Mouse (Mus musculus) embryo, embryonic 10 days (tissue): ENCODE measurements around the gene Samd5.

ENCODE experiments used
- DNase-seq: peaks from one replicate; pipeline ENCODE4 v3.0.0-alpha.2; 2015; ENCODE audit warnings: low spot score

Gene Samd5

DNA sequence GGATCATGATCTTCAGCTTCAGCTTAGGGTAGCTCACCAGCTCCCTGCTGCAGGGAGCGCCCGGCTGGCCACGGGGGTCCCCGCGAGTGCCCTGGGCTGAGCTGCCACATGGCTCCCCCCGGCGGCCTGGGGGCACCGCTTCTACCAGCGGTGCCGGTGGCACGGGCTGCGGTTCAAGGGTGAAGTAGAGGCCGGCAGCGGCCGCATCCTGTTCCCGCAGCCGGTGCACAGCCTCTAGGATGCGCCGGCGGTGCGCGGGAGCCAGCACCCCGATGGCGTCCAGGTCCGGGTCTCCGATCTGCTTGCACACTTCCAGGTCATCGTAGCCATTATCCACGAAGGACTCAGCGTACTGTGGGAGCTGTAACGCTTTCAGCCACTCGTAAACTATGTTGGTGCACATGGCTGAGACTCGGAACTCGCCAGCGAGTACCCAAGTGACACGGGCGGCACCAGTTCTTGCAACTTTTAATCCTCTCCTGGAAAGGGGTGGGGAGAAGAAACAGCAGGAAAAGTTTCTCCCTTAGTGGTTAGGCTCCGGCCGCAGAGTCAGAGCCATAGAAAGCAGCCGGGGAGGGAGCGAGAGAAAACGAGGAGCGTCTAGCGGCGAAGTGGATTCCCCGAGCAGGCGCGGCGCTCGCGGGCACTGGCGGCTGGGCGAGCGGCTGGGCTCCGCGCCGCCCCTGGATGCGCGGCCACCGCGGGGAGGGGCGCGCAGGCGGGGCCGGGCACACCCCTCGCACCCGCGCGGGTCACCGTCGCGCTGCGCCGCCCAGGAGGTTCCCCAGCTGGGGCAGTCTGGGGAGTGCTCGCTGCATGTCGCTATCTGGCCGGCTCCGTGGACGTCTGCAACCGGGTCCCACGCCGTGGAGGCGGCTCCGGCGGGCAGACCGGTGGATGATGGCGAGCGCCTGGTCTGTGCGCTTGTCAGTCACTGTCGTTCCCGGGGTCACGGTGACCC, at the start of gene Samd5:
Gene Samd5, minus strand, starts transcription at position 648 of the 961 bp plus-strand sequence.
- DNase-seq: peak; percentile 62

DNA sequence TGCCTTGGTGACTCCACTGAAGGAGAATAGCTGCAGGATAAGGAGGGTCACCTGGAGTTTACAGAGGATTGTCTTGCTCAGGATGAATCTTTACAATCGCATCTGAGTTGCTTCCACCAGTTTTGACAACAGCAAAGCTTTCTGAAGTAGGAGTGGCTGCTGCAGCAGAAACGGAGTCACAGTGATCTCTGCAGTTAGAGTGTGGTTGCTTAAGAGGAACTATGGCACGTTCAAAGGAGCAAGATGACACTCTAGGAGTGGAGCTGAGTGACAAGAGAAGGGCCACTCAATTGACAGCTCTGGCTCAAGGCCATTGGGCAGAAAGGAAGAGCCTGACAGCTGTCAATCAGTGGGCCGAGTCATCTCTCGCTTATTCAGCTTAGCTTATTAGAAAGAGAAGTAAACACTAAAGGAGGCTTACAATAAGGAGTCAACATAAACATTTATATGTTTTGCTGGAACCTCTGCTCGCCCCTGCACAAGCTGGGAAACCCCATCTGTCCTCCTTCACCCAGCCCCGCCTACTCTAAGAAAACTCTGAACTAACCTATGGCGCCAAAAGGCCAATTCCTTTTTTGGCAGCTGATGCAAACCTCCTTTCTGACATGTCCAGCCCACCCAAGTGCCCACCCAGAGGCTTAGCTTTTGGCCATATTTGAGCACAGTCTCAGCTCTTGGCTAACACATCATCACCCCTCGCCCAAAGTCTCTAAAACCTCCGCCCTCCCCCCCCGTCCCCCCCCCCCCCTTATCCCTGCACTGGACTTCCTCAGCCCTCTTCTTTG, 47.7 kb upstream of the Samd5 start:
- DNase-seq: no peak

DNA sequence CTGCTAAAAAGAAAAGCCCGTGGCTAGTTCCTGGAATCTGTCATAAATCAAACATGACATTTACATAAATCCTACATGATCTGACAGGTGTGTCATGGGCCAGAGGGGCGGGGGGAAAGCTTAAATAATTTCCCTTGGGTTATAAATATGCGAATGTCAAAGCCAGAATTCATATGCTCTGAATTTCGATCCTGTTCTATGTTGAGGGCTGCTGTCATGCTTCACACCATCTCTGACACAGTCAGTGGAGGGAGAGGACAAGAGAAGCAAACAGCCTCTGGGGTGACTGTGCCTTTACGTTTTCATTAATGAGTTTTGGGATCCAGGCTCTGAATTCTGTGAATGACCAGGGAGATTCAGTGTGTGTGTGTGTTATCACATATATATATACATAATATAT, 45.0 kb upstream of the Samd5 start:
- DNase-seq: no peak

DNA sequence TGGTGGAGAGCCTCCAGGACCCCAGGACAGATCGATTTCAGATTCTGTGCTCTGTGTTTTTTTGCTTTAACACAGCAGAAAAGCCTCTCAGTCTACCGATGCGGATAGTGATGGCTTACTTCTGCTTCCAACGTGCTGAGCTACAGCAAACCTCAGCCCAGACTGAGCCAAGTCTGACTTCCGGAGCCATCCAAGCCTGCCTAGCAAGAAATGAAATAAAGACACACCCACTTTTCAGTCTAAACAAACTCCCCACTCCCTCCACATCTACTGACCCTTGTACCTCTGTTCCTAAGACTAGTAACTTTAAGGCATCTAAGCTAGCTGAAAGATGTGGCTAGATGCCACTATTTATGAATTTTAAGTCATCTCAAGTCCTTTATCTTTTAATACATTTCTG, 43.1 kb upstream of the Samd5 start:
- no peak for DNase-seq

DNA sequence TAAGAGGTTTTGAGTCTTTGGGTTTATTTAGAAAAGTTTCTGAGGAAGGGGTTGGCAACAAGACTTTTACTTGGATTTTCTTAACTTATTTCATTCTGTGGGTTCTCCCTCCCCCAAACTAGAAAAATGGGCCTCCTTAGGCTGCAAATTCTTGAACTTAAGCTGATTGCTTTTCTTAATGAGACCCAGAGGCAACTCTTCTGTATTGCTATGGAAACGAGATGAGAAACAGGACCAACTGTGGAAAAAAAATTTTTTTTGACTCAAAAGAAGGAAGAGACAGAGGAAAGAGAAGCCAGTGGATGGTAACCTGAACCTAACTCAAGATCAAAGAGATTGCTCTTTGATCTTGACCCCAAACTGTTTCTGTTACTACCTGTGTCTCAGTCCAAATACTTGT, 29.9 kb upstream of the Samd5 start:
- no peak for DNase-seq

DNA sequence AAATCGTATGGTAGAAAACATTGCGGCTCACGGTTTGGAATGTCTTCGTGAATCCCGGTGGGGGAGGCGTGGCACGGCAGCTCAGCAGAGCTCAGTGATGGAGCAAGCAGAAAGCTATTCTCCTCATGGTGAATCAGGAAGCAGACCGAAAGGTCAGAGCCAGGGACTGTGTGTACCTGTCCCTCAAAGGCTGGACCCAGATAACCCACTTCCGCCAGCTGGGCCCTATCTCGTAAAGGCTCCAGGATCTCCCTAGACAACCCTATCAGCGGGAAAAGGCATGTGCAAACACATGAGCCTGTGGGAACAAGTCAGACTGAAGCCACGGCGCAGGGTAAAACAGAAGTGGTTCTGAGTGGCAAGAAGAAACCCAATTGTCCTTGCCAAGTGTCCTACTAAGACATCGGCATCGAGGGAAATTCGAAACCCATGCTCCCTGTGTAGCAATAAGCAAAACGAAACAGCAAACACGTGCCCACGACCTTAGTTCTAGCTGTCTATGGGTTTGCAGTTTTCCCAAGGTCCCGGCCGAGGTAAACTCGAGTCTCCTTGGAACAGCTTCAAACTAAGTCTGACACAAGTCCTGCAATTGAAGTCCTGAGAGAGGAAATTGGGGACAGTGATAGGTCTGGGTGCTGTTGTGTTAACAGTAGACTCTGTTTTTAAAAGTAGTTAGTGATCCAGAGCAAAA, 24.2 kb upstream of the Samd5 start:
- no peak for DNase-seq

DNA sequence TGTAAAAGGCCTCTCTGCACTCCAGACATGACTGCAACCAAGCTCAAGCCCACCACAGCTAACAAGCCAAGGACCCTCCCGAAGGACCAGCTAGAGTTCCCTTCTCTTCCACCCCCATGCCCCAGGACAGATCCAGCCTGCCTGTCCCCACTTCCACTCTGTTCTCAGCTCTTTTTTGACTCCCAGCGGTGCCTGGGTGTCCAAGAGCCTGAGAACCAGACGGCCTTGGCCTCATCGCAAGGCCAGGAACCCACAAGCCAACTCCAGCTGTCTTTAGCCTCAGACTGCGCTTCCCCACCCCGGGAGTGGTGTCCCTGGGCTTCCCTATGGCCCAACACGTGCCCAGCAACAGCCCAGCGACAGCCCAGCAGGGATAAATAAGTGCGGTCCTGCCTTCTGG, 23.1 kb upstream of the Samd5 start:
- DNase-seq: no peak

DNA sequence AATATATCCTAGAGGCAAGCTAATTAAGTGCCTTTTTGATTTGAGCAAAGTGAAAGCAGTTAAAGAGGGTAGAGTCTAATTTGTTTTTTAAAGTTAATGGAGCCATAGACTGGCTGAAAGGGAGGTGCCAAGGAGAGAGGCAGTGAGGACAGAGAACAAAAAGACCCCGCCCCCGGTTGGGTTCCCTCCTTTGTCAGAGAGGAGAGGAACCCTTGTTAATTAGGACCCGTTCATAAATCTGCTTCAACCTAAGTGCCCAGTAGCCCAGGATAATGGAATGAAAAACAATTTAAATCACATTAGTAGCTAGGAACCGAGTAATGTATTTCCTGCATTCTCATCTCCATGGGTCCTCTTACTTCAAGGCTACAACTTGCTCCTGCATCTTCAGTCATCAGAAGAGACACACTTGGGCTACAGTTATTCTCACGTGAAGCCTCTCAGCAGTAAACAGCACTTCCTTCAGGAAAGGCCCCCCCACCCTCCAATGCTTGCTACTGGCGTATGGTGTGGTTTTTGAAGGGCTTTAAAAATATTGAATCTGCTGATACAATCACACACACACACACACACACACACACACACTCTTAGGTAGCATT, 21.6 kb upstream of the Samd5 start:
- DNase-seq: no peak

DNA sequence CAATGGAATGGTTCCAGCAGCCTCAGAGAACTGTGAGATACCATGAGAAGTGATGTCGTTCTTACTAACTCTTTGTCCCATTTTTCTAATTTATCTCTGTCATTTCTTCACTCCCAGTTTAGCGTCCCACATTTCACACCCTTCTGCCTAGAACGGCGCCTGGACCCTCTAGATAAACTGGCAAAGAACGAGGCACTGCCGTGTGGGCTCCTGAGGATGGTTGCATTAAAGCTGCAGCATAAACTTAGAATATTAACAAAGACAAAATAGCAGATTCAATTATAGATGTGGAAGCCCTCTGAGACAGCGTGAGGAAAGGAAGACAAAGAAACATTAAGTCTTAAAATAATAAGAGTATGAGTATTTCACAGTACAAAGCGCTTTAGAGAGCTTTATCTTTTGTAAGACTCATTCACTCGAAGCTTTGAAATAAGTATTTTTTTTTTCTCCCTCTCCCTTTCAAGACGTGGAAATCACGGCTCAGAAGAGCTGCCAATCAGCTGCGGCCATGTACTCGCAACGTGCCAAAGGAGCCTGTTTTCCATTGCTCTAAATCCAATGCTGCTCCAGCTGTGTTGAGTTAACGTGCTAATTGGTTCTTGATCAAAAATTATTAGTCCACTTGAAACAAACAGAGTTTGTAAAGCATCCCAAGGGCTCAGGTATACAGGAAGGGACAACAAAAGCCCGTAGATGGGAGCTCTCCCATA, 19.1 kb upstream of the Samd5 start:
- DNase-seq: no peak

DNA sequence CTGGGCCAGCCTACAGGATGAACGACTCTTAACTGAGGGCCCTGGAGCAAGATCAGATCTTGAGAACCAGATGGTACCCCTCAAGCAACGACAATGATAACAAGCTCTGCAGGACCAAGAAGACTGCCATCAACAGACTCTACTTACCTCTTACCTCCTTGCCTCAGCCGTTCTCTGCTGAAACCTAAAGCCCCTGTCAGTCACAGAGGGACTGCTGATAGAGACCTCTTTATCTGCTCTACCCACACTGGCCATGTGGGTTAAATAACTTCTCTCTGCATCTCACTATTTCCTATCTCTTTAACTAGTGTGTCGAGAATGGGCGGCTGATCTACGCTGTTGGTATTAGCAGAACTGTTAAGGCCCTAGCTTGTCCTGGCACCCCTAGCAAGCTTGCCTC, 5.9 kb upstream of the Samd5 start:
- DNase-seq: no peak

DNA sequence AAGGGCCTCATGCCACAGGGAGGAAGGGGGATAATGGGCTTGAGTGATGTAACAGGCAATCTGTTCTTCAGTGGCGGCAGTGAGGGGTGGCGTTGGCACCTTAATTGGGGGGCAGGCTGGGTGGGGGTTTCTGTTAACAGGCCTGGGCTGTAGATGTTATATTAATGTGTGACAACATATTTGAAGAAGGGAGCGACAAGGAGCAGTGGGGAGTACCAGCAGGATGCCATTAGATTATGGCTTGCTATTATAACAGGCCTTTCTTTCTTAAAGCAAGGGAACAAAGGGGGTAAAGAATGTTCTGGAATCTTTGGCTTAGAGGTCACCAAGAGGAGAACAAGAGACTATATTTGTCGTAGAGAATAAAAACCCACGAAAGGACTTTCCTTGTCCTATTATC, 4.9 kb upstream of the Samd5 start:
- no peak for DNase-seq

DNA sequence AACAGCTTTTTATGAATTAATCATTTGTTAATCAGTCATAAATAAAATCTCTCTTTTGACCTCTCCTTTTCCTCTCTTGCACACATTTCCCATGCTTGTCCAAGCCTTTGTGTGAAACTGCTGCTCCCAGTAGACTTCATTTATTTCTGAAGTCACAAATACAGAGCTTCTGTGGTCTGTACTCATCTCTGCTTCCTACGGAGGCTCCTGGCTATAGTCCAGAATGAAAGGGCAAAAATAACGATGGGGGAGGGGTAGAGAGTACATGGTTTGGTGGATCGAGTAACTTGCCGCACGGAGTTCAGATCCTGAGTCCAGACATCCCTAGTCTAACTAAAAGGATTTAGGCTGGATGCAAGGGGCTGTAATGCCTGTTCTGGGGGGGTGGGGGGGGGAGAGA, 3.1 kb upstream of the Samd5 start:
- DNase-seq: peak; percentile 7

DNA sequence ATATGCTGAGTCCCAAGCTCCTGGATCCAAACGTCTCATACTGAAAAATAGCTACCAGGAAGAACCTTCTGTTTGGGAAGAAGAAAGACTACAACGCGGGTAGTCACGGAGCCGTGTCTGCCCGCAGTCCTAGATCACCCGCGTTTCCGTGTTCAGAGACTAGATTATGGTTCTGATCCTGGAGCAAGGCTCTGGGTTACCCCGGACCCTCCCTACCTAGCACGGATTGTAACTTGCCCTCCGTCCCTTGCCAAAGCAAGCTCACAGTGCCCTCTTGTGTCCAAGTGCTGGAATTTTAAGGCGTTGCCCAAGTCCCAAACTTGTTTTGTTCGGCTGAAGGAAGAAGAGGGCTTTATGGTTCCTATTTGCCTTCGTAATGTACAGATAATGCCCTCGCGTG, 1.9 kb upstream of the Samd5 start:
- DNase-seq: peak; percentile 93

DNA sequence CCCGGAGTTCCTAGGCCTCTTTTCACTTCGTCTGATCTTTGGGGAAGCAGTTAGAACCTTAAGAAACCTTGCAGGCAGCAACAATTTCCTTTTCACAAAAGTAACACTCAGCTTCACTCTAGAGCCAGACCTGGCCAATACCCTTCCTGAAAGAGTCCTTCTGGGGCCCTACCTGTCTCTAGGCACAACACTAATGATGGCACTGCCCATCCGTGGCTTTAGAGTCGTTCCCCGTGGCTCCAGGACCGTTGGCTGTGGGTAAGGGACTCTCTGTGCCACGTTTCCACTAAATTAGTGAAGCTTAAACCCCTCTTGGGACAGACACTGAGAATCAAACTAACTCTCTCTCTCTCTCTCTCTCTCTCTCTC, 1.4 kb upstream of the Samd5 start:
- no peak for DNase-seq

DNA sequence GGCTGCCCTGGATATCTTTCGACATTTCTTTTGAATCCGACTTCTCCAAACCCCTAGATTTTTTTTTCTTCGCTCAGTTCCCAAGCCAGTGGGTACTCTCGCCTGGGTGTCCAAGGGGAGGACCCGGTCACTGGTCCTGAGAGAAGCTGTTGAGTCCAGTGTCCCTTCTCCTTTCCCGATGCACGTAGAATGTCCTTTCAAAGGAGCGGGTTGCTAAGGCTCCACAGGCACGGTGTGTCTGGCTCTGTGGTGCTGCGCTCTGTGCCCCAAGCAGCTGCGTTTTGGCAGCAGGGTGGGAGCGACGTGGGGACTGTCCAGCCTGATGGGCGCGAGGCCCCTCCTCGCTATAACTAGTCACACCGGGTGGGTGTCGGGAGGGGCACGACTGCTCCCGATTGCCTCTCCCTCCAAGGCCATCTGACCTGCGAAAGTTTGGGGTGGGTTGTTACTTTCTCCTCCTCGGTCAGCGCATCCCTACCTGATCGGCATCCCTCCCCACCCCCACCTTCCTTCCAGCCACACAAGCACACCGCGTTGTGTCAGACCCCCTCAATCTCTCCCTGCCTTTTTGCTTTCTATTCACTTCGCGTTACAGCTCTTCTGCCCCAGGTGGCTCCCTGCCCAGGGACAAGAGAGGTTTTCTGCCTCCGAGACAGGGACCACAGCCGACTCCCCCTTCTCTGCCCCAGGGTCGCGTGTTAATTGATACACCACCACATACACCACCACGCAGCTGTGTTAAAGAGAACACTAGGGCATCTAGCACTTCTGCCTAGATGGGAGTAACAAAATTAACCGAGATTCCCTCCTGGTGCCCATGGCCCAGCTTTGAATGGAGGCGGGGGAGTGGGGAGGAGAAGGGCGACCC, 776 bp upstream of the Samd5 start:
- DNase-seq: peak; percentile 47

DNA sequence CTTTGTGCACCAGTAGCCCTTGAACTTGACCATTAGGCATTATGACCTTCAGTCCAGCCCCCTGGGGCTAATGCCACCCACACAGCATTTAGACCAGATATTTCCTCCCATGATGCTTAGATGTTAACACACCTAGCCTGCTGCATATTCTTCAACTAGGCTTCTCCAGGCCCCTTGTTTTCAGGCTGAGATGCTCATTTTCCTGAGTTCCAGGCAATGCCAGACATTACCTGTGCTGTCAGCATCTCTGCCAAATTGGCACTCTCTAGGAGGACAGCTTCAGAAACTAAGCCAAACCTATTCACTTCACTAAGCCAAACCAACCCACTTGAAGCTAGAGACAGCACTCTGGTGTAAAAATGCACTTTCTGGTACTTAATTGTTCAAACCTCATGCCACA, 1.7 kb downstream of the Samd5 start:
- DNase-seq: no peak

DNA sequence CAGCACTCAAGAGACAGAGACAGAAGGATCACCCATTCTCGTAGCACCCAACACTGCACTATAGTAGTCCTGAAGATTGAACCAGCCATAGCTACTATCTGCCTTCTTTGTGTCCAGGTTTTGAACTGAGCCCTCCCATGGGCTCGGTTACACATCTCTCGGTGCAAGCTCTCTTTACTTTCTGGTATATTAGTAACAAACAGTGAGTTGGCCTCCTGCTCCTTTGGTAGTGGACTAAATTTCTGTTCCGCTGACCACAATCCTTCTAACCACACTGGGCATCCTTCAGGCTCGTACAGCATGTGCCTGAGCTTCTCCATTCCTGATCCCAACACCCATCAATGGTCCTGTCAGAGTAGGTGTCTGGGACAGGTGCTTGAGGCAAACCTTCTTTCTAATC, 2.3 kb downstream of the Samd5 start:
- DNase-seq: no peak

DNA sequence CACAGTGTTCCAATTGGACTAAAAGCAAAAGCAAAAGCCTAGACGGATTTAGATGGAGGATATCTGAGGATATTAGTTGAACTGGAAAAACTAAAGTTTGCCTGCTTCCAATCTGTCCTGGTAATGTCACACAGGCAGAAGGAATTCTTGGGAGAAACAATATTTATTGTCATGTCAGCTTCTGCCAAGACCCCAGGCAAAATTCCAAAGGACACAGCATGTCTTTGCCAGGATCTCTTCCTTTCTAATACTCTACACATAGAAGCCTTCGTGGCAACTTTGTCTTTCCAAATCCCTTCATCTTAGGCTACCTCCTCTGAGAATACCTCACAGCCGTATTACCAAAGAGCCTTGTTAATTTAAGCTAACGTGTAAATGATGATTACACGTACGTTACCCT, 4.7 kb downstream of the Samd5 start:
- no peak for DNase-seq

DNA sequence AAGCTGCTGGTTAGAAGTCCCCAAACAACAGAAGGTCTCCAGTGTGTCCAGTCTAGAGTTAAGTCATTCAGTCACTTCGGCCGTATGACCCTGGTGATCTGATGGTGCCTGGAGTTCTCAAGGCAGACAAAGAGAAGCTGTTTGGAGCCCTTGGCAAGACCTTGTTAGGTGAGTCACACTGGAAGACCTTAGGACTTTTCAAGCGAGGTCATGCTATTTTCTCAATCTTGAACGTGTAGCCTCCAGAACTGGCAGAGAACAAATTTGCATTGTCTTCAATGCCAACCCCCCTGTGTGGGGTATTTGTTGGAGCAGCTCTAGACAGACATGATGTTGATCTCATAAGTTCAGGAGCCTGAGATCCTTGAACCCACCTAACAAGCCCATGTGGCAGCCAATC, 6.2 kb downstream of the Samd5 start:
- DNase-seq: no peak

DNA sequence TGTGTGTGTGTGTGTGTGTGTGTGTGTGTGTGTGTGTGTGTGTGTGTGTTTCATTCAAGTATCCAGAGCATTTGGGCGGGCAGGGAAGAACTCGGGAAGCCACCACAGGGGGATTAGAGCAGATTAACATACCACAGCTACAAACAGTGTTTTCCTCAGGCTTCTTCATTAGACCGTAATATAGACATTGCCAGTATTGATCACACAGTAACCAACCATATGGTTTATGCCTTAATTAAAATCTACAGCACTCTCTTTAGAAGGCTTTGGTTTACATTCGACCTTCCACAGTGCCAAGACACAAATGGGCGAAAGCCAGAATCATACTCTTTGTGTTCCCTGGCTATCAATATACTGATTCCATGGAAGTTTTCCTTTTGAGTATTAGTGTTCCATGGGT, 22.1 kb downstream of the Samd5 start:
- no peak for DNase-seq
